ENCODE assay signal across 20 mouse cellular contexts in the genomic region with DNA sequence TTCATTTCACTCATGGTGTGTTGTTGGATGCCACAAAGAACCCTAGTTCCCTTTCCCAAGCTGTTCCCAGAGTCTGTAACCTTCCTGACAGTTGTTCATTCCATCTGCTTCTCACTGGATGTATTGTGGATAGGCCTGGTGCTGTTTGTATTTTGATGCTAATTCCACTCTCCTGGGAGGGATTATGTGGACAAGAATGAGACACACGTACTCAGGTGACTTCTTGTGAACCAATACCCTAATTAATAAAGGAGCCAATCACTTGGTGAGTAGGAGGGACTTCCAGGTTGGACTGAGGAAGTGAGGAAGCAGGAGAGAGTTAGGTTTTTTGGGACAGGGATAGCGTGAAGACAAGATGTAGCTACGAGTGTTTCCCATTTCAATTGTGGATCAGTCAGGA.
"Had no signal": no experiment of that assay in that cellular context is flagged by ENCODE, and none has a peak within 500 bp of the region (broad histone marks: within the 10 kb centered on the region; RNA-seq: fewer than 3 reads in every experiment).

No protein-coding gene starts in this region.

- H3K36me3 ChIP-seq: liver, embryonic 15.5 days; lung, embryonic 15.5 days; neural tube, embryonic 12.5 days had no signal

- DNase-seq: liver, postnatal 0 days; lung, adult 2 months; lung, postnatal 14 days; lung, postnatal 36 days; midbrain, embryonic 14.5 days; retina, postnatal 1 day; right cerebral cortex, adult 18-20 months; right cerebral cortex, postnatal 25 days; right cerebral cortex, postnatal 4 days; spleen, adult 18-20 months; thymus, adult 18-20 months; thymus, postnatal 14 days; thymus, postnatal 36 days had no signal

- H3K27me3 ChIP-seq: liver, embryonic 15.5 days; lung, embryonic 15.5 days; midbrain, embryonic 12.5 days; neural tube, embryonic 12.5 days had no signal

- H3K4me2 ChIP-seq: liver, embryonic 15.5 days; lung, embryonic 15.5 days; midbrain, embryonic 12.5 days; neural tube, embryonic 12.5 days had no signal

- H3K9ac ChIP-seq: liver, embryonic 15.5 days; liver, postnatal 0 days; lung, embryonic 15.5 days; midbrain, embryonic 12.5 days; neural tube, embryonic 12.5 days had no signal

- H3K9me3 ChIP-seq: liver, embryonic 15.5 days; lung, embryonic 15.5 days; megakaryocyte, embryonic 14.5 days; midbrain, embryonic 12.5 days; neural tube, embryonic 12.5 days had no signal

- ATAC-seq: liver, postnatal 0 days; lung, postnatal 0 days had no signal

- H3K27ac ChIP-seq: liver, embryonic 15.5 days; lung, embryonic 15.5 days; macrophage; midbrain, embryonic 12.5 days; neural tube, embryonic 12.5 days had no signal

- H3K4me1 ChIP-seq: liver, embryonic 15.5 days; lung, embryonic 15.5 days; midbrain, embryonic 12.5 days; neural tube, embryonic 12.5 days had no signal

- H3K4me3 ChIP-seq: liver, embryonic 15.5 days; lung, embryonic 15.5 days; megakaryocyte, embryonic 14.5 days; midbrain, embryonic 12.5 days; neural tube, embryonic 12.5 days had no signal
